Mouse (Mus musculus): ENCODE measurements around the gene Mst1.

DNA sequence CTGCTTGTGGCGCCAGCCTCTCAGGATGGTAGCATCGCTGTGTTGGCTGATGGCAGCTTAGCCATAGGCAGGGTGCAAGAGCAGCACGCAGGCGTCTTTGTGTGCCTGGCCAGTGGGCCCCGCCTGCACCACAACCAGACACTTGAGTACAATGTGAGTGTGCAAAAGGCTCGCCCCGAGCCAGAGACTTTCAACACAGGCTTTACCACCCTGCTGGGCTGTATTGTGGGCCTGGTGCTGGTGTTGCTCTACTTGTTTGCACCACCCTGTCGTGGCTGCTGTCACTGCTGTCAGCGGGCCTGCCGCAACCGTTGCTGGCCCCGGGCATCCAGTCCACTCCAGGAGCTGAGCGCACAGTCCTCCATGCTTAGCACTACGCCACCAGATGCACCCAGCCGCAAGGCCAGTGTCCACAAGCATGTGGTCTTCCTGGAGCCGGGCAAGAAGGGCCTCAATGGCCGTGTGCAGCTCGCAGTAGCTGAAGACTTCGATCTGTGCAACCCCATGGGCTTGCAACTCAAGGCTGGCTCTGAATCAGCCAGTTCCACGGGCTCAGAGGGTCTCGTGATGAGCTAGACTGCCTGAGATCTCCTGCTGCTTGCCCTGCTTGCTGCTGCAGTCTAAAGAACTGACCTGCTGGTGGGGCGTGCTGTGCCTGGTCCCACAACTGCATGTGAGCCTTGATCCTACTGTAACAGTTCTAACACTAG, 25.8 kb upstream of the Mst1 start:
- TF ChIP-seq POLR2A (IDR thresholded peaks at IDR 0.05; ENCODE audit: borderline replicate concordance, extremely low read depth, insufficient read depth, insufficient read length, poor library complexity, severe bottlenecking) (no peak), CTCF (IDR thresholded peaks at IDR 0.05; ENCODE audit: borderline replicate concordance, extremely low read depth, insufficient read depth, insufficient read length) (no peak)

Data from brain, embryonic 14.5 days (tissue).